Mouse (Mus musculus) ES-Bruce4 (cell line): ENCODE measurements around the gene Dcbld2.

Experiments
- CTCF ChIP-seq: IDR thresholded peaks from one replicate; pipeline ENCODE4 v1.8.1; 2011; ENCODE audit warnings: low read depth, low read length
- EP300 ChIP-seq: IDR thresholded peaks from 2 replicates; pipeline ENCODE4 v1.6.1; 2011; ENCODE audit warnings: low read depth, low read length; ENCODE audit not compliant: insufficient read depth
- POLR2A ChIP-seq: IDR thresholded peaks from one replicate; pipeline ENCODE4 v1.8.1; 2011; ENCODE audit warnings: low read length; ENCODE audit not compliant: insufficient read depth

- TF ChIP-seq CTCF (no peak), POLR2A (no peak), EP300 (no peak)
Observed at GRCm38 (mm10) chr16:58474875-58475274, 66.6 kb downstream of the Dcbld2 start.
